ENCODE assay signal across 18 mouse cellular contexts in genomic region chr8:100500342-100500712, GRCm38 (mm10).
"Had no signal": no experiment of that assay in that cellular context is flagged by ENCODE, and none has a peak within 500 bp of the region (broad histone marks: within the 10 kb centered on the region; RNA-seq: fewer than 3 reads in every experiment).

No protein-coding gene starts in this region.

- H3K36me3 ChIP-seq: limb, embryonic 12.5 days; liver, embryonic 13.5 days; lung, embryonic 15.5 days; stomach, embryonic 15.5 days had no signal

- H3K9me3 ChIP-seq: limb, embryonic 12.5 days; liver, embryonic 13.5 days; lung, embryonic 15.5 days; megakaryocyte, embryonic 14.5 days; stomach, embryonic 15.5 days had no signal

- H3K27ac ChIP-seq: kidney, postnatal 0 days; limb, embryonic 12.5 days; liver, embryonic 13.5 days; lung, embryonic 15.5 days; macrophage; stomach, embryonic 15.5 days had no signal

- H3K27me3 ChIP-seq: limb, embryonic 12.5 days; liver, embryonic 13.5 days; lung, embryonic 15.5 days; megakaryocyte, embryonic 14.5 days; stomach, embryonic 15.5 days had no signal

- H3K4me2 ChIP-seq: limb, embryonic 12.5 days; liver, embryonic 13.5 days; lung, embryonic 15.5 days; stomach, embryonic 15.5 days had no signal

- H3K4me1 ChIP-seq: limb, embryonic 12.5 days; liver, embryonic 13.5 days; lung, embryonic 15.5 days; megakaryocyte, embryonic 14.5 days; stomach, embryonic 15.5 days had no signal

- H3K9ac ChIP-seq: limb, embryonic 12.5 days; liver, embryonic 13.5 days; liver, postnatal 0 days; lung, embryonic 15.5 days; stomach, embryonic 15.5 days had no signal

- DNase-seq: kidney, adult 11 months; kidney, adult 9 months; kidney, postnatal 36 days; liver; liver, embryonic 13.5 days; liver, postnatal 0 days; lung, postnatal 14 days; retina, postnatal 1 day; right cerebral cortex, postnatal 4 days; spleen, adult 18-20 months; thymus, adult 2 months; thymus, postnatal 25 days had no signal

- ATAC-seq: liver, postnatal 0 days had no signal

- H3K4me3 ChIP-seq: limb, embryonic 12.5 days; liver, embryonic 13.5 days; lung, embryonic 15.5 days; megakaryocyte, embryonic 14.5 days; stomach, embryonic 15.5 days had no signal
